Mouse (Mus musculus) spleen, adult 18-20 months (tissue): ENCODE data around the gene Farp1.
"Not testable (repeated sequence)": the region's sequence is repeated elsewhere in the genome, so short reads cannot be mapped to it uniquely, and the experiment has no call there.

Experiments
- DNase-seq, 2 experiments: peaks; one replicate each; pipeline ENCODE4 v3.0.0; 2022; ENCODE audit warnings: mixed read lengths in 2 of 2

The Farp1 gene

GRCm38 (mm10) chr14:121034973-121035662, at the start of gene Farp1:
Gene Farp1 (plus strand): TSS chr14:121035200.
- peak; percentile 28 to 52 for DNase-seq

- DNase-seq = no peak
These were observed 45.9 kb upstream of the Farp1 start for GRCm38 (mm10) chr14:120989126-120989525.

DNA sequence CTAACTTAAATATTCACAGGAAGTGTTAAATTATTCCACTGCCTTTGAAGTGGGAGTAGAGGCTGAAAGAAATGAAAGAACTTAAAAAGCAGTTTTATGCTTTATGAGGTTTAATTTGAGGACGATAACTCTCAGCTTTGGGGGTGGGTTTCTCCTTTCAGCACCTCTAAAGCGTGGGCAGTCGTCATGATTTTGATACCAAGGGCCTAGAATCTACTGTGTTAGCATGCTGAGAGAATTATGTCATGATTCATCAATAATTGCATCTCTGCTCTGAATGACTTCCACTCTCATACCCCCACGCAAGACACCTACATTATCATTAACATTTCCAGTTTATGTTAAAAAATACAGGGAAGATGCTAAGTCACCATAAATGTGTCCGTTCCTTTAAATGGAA, 37.3 kb upstream of the Farp1 start:
- DNase-seq = no peak

DNA sequence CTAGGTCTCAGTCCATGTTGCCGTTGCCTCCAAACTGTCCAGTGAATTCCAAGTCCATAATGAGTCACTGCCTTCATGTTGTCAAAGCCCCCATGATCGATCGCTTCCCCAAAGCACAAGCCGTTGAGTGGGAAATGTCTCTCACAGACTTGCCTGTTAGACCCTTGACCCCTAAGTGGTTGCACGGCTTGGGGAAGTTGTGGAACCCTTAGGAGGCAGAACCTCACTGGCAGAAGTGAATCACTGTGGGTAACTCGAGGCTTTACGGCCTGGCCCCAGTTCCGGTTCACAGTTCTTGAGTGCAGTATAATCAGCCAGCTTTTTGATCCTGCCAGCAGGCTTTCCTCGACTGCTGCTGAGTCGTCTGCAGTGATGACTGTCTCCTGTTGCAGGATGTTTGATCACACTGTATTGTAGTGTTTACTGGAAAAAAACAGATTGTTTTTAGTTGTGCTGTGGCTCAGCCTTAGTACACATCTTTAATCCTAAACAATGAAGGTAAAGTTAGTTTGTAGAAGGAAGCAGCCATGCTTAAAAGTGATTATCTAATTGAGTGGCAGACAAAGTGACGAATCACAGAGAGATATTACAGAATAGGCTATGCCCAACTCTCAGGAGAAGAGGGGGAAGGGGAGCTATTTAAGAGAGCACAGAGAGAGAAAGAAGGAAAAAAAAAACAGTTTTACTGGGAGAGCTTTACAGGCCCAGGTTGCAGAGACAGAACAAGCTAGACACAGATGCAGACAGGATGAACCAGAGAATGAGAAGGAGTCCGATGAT, 34.2 kb upstream of the Farp1 start:
- no peak for DNase-seq

DNA sequence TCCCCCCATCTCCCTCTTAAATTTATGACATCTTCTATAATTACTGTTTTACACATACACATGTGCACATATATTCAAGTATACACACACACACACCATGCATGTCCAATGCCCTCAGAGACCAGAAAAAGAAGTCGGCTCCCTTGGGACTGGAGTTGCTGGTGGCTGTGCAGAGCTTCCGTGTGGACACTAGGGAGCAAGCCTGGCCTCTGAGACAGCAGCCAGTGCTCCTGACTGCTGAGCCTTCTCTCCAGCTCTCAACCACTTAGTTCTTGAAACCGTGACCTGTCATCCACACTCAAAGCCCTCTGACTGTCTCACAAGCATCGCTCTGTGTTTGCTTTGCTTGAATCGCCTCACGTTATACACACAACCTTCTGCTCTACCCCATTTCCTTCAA, 29.4 kb upstream of the Farp1 start:
- DNase-seq = no peak

- no peak for DNase-seq
These were observed 29.0 kb upstream of the Farp1 start for GRCm38 (mm10) chr14:121006021-121006420.

DNA sequence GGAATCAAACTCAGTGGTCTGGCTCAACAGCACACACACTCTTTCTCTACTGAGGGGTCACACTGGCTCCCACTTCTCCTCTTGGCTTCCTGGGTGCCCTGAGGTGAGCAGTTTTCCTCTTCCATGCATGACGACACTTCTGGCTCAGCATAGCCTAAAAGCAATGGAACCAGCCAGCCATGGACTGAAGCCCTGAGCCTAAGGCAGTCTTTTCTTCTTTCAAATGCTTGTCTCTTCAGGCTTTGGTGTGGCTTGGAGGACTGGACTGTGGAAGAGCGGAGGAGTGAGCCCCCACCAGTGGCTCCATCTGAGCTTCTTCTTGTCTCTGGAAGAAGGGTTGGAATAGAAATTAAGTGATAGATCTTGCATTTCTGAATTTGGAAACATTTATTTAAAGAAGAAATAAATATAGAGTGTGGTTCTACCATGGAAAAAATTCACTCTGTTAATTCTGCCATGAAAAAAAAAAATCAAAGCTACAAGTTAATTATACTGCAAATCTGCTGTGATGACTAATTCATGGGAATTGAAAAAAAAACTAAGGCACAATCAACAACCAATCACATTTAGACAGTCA, 19.8 kb upstream of the Farp1 start:
- DNase-seq = no peak

DNA sequence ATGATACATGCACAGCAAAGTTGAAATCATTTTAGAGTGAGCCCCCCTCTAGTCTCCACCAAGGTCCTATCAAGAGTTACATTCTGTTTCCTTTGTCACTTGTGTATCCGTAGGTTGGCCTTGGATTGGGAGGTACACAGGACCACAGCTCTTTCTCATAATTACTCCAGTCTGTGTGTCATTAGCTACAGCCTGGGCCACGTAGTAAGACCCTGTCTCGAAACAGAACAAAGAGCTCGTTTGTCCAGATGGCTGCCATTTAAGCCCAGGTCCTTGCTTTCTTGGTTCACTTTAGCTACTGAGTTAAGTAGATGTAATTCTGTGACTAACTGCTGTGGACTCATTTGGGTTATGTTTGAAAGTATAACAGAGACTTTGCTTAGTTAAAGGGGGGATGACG, 12.6 kb upstream of the Farp1 start:
- no peak for DNase-seq

- no peak for DNase-seq
These were observed 9.6 kb upstream of the Farp1 start for GRCm38 (mm10) chr14:121025381-121025780.

DNA sequence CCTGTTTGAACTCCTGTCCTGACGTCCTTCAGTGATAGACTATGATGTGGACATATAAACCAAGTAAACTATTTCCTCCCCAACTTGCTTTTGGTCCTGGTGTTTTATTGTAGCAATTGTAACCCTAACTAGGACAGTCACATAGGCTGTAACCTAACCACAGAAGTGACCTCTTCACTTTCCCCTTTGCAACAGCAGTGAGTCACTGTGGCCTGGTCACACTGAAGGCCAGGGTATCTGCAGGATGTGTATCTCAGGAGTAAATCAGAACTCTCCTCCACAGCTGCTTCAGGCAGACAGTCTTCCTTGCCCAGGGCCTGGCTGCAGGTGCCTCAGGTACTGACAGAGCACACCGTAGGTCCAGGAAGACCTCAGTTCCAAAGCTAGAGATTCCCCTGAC, 3.6 kb upstream of the Farp1 start:
- no peak for DNase-seq

DNA sequence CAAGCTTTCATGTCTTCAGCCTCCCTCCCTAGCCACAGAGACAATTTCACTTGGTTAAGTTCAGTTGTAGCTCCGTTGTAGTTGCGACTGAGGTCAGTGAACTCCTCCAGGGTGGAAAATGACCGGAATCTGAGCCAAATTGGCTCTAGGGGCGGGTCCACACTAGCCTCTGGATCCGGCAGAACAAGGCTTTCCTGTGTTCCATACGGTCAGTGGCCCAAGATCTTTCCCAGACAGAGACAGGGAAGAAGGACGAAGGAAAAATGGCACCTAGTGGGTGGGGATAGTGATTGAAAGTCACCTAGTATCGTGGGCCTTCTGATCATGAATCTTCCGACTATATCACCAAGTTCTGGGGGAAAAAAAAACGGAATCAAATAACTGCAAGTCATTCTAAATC, 475 bp upstream of the Farp1 start:
- no peak for DNase-seq

DNA sequence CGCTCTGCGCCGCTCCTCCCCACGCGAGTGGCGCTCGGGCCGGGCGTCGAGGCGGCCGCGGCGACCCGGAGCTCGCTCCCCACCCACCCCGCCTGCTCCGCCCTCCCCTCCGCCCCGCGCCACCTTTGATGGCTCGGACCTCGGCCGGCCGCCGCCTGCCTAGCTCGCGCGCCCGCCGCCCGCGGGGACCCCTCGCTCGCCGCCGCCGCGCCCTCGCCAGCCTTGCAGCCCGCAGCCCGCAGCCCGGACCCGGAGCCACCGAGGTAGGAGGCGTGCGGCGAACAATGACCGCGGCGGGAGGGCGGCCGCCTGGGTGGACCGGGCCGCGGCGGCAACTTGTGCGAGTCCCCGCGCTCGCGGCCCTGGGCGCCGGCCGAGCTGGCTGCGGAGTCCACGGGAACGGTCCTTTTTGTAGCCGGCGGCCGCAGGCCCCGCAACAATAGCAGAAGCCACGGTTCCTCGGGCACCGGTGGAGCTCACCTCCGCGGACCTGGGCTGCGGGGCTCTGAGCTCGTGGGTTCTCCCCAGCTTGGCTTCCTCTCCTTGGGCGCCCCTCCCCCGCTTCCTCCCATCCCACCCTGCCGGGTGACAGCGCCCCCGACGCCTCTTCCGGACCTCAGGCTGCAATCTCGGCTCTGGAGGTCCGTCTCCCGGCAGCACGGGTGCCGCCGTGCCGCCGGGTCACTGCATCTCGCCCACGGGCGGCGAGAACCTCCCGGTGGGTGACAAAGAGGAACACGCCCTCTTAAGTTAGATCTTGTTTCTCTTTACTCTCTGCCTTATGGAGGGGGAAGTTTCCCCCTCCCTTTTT, 868 bp downstream of the Farp1 start:
- peak; percentile 18 to 30 for DNase-seq

- DNase-seq = no peak
These were observed 1.7 kb downstream of the Farp1 start for GRCm38 (mm10) chr14:121036612-121037221.

- no peak for DNase-seq
These were observed 2.3 kb downstream of the Farp1 start for GRCm38 (mm10) chr14:121037276-121037675.

GRCm38 (mm10) chr14:121038676-121039075, 3.7 kb downstream of the Farp1 start:
- DNase-seq = no peak

- DNase-seq = no peak
These were observed 9.1 kb downstream of the Farp1 start for GRCm38 (mm10) chr14:121044145-121044544.

- DNase-seq = no peak
These were observed 11.4 kb downstream of the Farp1 start for GRCm38 (mm10) chr14:121046313-121046961.

DNA sequence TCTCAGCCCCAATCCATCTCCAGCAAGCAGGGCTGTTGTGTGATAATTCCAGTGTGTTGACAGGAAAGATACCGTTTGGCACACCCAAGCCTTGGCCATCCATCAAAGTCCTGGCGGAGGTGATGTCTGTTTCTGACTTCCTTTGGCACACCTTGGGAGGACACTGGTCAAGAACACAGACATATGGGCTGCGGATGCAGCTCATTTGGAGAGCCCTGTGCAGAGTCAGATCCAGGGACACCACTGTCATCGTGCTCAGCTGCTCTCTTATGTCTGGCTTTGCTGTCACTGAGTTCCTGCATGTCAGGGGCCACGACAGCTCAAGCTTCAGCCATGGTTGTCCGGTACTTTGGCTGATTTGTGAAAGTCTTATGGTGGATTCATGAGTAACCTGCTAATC, 12.8 kb downstream of the Farp1 start:
- no peak for DNase-seq

DNA sequence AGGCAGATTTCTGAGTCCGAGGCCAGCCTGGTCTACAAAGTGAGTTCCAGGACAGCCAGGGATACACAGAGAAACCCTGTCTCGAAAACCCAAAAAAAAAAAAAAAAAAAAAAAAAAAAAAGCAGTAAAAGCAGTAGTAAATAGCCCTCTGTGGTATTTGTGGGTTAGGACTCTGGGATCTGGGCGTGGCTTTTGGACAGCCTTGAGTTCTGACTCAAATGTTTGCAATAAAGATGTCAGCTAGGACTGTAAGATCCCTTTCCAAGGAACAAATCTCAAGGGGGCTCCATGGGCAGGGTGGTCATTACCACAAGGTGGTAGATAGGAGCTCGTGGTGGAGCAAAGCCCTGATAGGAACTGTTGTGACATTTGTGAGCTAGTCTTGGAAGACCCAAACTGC, 16.0 kb downstream of the Farp1 start:
- not testable (repeated sequence) for DNase-seq

DNA sequence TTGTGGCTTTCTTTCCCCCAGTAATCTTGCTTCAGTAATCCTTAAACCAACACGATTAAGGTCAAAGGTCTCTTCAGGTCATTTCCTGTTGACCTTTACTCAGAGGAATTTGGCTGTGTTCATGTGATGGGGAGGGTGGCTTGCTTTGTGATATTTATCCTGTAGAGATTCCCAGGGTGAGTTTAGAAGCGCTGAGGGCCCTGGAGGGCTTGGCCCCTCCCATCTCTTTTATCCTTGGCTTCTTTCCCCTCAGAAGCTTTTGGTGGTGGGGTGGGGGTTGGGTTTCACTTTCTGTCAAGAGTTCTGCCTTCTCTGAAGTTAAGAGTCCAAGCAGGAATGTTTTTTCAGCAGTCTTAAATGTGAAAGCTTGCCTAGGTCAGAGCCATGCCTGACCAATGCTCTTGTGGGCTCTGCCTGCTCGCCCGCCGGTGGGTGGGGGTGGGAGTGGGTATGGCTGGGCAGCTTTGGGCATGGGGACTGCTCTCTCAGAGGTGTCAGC, 18.1 kb downstream of the Farp1 start:
- DNase-seq = no peak

DNA sequence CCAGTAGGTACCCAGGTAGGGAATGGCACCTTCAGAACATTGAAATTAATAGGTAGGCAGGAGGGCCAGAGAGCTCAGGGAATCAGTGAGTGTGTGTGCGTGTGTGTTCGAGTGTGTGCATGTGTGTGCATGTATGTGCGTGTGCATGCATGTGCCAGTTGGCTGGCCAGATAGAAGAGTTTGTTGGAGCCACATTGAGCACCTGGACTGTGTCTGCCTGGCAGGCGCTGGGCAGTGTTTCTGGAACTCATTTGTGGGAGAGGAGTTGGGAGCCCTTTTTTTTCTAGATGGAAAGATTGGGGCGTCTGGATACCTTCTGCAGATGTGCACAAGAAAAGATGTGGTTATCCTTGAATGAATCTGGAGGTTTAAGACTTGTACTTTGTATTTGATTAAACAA, 19.1 kb downstream of the Farp1 start:
- no peak for DNase-seq

GRCm38 (mm10) chr14:121057750-121058149, 22.8 kb downstream of the Farp1 start:
- no peak for DNase-seq
